Mouse (Mus musculus): ENCODE data around the gene Cdh13.

Cdh13 gene

DNA sequence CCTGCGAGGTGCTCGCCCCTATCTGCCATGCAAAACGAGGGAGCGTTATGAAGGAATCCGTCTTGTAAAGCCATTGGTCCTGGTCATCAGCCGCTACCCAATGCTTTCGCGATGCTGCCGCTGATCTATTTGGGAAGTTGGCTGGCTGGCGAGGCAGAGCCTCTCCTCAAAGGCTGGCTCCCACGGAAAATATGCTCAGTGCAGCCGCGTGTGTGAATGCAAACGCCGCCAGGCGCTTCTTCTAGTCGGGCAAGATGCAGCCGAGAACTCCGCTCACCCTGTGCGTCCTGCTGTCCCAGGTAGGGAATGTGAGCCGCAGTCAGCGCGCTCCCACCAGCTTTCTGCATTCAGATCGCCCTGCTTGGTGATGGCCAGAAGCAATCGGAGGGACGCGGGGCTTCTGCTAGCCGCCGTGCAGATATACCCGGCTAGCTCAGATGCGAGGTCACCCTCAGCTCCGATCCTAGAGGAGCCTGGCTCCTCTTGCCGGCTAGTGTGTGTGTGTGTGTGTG, at the start of gene Cdh13:
Cdh13 (plus strand) TSS at position 134 of the 512 bp plus-strand sequence.
- DNase-seq = peak; percentile 78

DNA sequence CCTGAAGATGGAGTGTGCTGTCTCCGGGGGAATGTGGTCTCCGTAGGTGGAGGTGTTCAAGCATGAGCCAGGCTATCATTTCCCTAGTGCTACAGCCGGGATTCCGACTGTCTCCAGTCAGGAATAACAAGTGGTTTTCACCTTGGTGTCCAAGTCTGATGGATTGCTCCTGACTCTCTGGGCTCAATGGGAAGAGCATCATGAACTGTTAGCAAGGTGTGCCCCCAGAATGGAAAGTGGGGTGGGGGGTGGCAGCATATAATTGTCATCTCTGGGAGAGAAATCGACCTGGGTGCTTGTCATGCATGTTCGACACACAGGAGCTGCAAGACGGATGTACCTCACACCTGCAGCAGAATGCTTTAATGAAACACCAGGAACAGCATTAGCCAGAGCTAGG, 47.9 kb upstream of the Cdh13 start:
- no peak for DNase-seq

DNA sequence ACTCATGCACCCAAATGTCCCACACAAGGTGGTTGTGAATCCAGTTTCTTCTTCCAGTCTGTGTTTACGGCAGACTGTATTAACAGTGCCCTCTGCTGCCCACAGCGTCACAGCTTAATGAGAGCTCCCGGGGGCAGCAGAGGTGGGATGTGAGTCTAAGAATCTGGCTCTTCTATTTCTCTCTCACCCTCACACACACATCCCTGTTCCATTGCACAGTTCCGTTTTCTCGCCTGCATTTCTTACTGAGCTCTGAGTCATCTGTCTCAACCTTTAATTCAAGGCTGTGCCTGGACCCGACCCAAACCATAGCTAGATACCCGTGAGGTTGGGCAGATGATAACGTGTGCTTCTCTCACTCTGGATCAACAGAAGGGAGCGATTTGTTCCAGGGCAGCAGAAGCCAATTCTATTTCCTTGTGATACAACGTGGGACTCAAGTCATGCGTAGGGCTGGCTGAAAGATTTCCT, 46.3 kb upstream of the Cdh13 start:
- DNase-seq = peak; percentile 51

DNA sequence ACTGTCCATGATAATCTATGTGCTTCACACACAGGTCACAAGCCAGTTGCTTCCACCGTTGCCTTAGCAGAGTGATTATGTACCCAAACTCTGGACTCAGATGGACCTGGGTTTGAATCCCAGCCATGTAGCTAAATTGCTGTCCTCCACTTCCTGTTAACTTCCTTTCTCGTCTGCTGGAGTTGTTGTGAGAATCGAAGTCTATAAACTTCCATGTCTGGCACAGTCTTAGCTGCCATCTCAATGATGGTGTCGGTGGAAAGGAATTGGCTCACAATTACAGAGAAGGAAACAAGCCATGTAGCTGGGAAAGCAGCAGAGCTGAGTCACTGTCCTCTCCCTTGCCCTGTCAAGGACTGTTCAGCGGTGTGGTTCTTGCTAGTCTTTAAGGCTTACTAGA, 45.4 kb upstream of the Cdh13 start:
- no peak for DNase-seq

DNA sequence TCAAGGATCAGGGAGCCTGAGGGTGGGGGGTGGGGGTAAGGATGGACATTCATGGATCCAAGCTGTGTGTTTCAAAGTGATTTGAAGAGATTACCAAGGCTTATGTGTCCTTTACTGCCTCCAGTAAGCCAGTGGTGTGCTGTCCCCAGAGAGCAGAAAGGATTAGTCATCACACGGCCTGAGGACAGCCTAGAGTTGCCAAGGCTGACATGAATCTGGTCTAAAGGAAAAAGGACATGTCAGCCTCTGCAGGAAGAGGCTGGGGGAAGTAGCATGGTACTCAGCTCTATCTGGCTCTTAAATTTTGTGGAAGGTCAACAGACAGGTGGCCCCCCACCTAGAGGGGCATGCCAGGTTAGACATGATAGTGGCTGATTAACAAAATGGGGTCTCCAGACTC, 44.3 kb upstream of the Cdh13 start:
- peak; percentile 47 for DNase-seq

DNA sequence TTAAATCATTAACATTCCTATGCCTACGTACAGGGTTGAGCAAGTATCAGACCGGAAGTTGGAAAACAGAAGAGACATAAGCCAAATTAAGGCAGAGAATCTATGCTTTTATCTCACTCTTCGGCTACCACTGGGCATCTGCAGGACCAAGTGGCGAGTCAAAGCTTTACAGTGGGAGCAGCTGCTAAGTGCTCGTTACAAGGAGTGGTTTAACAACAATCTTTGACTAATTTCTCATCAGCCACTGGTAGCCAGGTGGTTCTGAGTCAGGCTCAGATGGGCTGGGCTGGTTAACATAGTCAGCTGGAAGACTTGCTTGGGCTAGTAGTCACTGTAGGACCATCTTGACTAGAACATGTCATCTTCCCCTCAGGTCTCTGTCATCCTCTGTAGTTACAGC, 34.2 kb upstream of the Cdh13 start:
- no peak for DNase-seq

DNA sequence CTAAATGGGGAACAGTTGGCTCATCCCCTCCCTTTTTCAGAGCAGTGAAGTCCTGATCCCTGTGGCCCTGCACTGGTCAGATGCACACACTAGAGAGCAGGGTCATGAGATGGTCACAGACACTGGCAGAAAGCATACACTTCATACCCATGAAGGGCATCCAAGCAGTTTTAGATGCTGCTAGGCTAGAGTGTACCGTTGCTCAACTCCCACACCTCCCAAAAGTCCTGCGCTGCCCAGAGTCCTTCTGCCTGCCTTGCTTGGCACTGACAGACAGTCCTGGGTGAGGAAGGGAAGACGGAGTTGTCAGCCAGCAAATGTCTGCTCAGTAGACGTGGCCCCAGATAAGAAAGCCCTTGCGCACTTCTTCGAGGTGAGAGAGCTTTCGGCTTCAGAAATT, 33.6 kb upstream of the Cdh13 start:
- DNase-seq = no peak

DNA sequence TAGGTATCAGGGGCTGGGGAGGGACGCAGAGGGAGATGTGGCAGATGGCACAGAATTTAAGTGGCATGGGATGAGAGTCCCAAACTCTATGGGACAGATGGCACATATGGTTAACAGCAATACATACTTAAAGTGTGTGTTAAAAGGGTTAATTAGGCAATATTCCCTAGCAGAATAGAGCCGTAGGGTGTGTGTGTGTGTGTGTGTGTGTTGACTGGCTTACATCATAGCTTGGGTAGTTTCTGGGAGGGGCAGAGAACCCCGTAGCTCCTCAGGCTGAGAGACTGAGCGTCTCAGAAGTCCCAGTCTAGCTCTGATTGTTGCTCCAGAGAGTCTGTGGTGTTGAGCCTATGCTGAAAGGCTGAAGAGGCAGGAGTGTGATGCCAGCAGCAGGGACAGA, 20.4 kb upstream of the Cdh13 start:
- DNase-seq = peak; percentile 40

DNA sequence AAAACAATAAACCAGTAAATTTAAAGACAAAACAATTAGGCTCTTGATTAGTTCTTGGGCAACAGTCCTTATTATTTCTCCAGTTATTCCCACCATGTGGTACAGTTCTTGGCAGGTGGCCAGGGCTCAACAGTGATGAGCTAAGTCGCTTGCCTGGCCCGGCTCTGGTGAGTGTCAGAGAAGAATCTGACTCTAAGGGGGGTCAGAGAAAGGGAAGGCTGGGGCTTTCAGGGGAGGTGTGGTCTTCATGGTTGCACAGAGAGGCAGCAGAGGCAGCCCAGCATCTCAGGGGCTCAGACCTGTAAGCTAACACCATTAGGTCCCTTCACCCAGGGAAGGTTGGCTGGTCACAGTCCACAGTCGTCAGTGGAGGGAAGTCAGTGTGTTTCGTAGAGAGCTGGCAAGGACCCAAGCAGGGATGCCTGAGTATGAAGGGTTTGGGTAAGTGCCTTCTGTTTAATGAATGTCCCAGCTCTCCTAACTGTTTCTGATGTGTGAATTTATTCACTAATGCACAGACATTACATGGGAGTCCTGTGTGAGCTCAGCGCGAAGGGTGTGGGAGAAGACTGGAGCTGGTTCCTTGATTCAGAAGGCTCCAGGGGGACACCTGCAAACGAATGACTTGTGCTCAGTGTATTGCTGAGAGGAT, 12.7 kb upstream of the Cdh13 start:
- peak; percentile 93 for DNase-seq

DNA sequence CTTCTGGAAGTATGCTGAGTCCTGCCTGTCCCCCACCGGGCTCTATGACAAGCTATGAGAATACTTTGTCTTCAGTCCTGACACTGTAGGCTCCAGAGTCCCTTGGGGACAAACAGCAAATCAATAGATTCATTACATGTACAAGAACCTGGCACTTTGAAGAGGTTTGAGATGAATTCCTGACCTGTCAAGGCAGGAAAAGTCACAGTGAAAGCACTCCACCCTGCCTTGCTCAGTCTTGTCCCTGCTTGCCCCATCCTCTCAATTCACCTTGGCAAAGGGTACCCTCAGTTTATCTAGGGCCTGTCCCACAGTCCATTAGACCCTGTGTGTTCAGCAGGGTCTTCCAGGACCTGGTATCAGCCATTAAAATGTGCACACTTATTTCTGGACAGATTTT, 11.0 kb upstream of the Cdh13 start:
- no peak for DNase-seq

DNA sequence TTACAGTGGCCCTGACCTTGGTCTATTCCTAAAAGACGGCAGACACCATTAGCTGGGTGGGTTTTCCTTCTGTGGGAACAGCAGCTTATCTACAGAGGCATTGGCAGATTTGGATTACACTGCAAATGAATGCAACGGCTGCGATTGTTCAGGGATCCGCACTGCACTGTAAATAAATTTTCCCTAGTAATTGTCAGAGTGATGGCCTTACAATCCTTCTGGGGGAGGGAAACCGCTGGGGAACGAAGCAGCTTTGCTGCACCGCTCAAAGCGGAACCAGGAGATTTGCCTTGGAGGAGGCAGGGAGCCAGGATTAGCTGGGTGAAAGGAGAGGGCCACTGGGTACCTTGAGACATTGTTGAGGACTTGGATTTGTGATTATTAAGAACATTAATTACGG, 9.3 kb upstream of the Cdh13 start:
- peak; percentile 43 for DNase-seq

DNA sequence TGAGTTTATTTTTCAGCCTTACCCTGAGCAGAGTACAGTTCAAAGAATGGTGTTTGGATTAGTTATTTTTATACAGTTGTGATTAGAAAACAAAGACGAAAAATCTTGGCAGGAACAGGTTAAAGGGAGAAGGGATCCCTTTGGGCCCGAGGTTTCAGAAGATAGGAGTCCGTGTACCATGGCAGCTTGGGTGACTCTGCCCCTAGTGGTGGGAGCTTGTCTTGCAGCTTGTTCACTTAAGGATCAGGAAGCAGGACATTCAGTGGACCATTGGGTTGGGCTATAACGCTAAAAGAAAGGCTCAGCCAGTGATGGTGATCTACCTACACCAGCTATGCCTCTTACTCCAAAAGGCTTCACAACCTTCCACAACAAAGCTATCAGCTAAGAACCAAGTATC, 8.8 kb upstream of the Cdh13 start:
- peak; percentile 86 for DNase-seq

DNA sequence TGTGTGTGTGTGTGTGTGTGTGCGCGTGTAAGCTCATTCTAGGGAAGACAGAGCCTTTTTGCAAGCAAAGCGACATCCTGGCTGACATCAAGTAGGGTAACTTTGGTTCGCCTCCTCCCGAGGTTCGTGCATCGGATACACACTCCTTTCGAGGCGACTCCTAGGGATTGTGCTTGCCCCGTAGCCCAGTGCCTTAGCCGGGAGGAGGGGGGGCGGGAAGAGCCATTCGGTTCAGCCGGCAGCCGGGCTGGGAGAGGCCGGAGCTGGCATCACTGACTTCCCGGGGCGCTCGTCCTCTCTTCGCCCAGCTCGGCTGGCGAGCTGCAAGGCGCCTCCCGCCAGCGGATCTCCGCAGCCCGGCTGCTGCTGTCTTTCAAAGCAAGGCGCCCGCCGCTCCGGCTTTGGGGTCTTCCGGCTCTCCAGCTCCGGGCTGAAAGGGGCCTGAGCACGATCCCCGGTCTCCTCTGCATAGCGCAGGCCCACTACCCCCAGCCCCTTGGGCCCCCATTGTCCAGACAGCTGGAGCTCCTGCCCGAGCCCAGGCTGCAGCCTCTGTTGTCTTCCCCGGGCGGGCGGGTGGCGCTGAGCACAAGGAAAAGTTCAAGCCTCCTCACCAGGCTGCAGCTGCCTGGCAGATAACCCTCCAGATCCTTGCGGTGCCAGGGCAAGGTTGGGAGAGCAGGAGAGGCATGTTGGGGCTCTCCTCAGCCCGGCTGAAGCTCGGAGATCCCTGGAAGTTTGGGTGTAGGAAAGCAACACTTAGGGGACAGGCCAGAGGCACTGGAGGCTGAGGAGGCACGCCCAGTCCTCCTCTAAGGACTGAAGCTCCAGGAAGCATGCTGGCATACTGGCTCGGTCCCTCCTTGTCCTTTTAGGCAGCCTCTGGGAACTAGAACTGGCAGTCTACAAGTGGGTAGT, 838 bp downstream of the Cdh13 start:
- DNase-seq = peak; percentile 70

DNA sequence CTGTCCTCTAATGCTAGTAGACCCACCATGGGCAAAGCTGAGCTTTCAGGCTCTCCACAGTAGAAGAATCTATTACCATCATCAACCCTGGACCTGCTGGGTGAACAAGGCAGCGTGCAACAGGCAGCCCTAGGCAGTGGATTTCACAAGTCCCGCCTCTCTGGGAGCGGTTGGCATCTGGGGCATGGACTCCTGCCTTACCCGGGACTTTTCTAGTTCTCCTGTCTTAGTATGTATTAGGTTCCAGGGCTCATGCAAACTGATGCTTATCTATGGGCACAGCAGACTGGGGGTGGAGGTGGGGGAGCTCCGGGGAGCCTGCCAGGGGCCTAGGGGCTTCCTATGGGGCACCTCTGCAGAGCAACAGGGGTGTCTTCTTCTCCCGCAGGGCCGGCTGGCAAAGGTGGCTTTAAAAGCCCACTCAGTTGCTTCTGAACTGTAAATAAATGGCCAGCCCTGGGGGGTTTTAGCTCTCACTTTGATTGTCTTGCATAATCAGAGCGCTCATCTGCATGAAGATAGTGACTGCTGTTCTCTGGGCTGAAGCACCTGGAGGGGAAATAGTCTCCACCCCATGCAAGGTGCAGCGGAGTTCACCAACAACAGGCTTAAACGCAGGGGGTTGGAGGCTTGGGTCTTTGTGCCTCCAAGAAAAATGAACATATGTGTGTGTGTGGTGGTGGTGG, 2.2 kb downstream of the Cdh13 start:
- no peak for DNase-seq

DNA sequence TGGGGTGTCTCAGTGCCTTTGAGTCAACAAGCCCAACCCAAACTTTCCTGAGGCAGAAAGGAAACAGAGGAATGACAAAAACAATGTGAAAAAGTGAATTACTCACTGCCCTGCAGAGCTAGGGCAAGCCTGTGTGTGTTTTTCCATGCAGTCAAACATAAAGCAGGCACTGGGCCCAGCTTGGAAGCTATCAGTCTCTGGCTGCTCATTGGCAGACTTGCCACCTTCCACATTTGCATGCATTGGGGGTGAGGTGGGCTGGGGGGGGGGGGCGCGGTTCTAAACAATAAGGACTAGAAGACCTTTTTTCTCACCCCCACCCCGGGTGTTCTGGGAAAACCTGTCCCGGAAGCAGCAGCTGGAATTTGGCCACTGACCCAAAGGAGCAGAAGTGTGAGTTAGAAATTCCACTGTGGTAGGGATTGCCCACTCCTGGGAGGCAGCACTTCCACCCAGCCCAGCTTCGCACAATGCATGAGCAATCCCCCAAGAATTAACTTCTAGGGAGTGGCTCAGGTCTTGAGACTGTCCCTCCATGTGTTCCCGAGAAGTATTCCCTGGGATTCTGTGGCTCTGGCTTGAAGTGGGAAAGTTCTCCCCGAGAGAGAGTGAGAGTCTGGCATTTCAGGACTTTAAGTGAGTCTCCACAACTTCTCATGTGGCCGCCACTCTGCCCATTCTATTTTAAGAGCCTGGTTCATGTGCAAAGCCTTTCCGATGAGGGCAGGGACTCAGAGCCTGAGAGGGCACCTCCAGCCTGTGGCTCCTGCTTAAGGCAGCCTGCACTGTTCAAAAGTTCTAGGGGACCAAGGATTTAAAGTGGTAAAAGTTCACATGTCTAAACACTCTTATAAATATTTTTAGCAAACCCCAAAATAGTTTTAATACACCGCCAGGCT, 3.0 kb downstream of the Cdh13 start:
- DNase-seq = no peak

DNA sequence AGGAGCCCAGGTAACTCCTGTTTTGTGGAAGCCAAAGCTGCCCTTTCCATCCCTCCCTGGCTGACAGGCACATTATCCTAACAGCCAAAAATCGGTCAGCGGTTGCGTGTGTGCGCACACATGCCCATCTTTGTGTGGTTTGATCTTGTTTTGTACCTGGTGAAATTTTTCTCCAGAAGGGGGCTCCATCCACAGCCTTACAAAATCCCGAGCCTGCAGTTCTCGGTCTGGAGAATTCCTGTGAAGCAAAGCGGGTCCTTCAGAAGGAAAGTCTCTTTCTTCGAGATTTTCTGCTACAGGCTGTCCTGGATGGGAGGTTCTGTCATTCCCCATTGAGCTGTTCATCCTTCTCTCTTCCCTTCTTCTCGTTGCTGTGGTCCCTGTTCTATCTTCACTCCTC, 4.0 kb downstream of the Cdh13 start:
- peak; percentile 57 for DNase-seq

DNA sequence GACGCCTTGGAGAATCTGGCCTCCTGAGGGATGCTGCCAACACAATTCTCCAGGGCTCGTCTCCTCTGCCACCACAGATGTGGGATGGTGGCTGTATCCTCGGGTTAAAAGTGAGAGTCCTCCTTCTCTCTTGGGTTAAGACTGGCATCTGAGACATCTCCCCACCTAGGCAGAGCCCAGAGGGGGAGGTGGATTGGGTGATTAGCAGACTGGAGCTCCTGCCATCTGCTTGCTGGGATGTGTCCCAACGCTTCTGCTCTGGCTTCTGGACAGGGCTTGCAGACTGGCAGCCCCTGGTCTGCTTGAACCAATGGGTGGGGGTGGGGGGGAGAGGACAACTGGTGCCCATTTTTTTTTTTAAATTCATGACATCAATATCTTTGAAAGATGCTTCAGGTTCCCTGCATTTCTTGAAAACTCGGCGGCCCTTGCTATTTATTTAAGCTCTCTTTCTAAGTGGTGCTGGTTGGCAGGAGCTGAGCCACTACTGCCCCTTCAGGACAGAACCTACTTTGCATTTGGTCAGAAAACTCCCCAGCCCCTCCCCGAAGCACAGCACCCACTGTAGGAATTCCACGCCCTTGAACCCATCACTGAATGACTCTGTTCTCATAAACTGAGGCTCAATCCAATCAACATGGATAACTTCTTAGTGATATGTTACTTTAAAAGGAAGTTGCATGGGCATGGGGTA, 4.9 kb downstream of the Cdh13 start:
- DNase-seq = no peak

DNA sequence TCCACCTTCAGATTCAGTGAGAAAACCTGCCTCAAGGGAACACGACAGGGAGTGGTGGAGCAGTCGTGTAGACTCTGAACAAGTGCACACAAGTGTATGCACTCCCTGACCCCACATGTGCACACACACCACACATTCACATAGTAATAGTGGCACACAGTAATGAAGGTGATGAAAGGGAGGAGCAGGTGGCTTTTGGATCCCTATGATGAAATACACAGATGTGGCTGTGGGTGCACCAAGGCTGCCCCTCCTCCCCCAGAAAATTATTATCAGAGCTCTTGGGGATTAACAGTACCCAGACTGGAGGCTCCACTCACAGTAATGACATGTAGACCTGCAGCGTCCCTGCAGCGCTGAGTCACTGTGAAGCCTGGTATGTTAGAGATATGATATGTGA, 5.6 kb downstream of the Cdh13 start:
- no peak for DNase-seq

DNA sequence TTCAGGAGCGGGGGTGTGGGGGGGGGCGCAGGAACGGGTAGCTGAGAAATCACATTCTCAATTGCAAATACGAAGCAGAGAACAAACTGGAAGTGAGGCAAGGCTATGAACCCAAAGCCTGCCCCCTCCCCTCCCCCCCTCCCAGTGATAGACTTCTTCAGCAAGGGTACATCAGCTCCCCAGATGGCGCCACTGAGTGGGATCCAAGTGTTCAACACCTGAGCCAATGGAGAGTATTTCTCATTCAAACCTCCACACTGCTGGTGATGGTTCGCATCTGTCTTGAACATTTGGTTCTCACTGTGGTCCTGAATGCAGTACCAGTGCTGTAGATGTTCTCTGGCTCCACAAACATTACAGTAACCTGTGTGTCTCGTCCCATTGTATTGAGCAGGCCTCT, 6.0 kb downstream of the Cdh13 start:
- DNase-seq = no peak

DNA sequence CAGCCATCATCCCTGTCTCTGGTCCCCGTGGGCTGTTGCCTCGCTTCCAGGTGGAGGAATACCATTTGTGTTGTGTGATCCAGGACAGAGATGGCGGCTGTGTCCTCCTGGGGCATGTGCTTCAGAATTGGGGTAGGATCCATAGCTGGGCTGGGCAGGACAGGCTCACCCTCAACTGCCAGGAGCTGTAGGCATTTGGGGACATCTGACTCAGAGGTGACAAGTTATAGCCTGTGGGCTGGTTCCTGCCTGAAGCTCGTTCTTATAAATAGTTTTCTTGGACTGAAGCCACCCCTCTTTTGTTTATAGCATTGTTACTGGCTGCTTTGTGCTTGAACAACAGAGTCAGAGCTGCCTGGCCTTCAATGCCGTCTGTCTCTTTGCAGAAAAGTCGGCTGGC, 6.7 kb downstream of the Cdh13 start:
- DNase-seq = no peak

DNA sequence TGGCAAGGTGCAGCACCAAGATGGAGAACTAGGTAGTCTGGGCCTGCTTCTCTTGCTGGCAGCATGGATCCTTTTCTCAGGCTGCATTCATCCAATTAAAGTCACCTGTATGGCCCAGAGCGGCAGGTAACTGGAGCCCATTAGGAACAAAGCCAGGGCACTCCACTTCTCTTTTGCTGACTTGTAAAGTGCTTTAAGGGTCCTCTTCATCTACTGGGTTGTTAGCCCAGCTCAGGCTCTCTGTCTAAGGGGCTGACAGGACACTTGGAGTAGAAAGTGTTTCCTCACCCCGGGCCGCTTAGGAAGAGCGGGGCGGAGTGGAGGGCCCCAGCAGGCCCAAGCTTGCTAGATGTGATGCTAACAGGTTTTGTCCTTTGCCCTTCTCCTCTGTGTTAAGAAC, 12.9 kb downstream of the Cdh13 start:
- no peak for DNase-seq

DNA sequence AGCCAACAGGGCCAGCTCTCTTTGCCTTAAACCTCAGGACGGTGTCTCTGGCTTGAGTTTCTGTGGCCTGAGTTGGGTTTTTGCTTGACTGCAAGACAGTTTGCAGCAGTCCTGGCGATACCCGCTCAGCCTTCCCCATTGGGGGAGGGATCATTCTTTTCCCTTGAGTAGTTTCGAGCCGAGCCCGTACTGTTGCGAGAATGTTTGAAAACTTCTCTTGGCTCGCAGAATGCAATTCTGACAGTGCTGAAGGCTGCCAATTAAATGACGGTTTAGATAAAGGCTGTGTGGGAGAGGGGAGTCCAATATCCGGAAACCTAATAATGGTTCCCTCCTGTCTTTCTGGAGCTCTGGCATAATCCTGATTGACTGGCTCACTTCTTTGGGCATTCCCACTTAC, 23.4 kb downstream of the Cdh13 start:
- no peak for DNase-seq
